Mouse (Mus musculus) C2C12 (cell line): ENCODE data around the gene Fuca1. TPM values are rescaled to one million over a fixed set of nuclear protein-coding genes. Genes with fewer than 3 reads are reported as not detected.

Experiments
- H3K27me3 ChIP-seq: one replicate; pipeline ENCODE4 v1.6.1; 2011; ENCODE audit not compliant: control insufficient read depth, insufficient read depth, insufficient read length
- H3K36me3 ChIP-seq: one replicate; pipeline ENCODE4 v1.6.1; 2011; ENCODE audit not compliant: control insufficient read depth, insufficient read depth
- H3K4me3 ChIP-seq: one replicate; pipeline ENCODE4 v1.5.1; 2011; ENCODE audit warnings: mild to moderate bottlenecking, control low read depth; ENCODE audit not compliant: poor library complexity, insufficient read depth, severe bottlenecking
- H3K79me2 ChIP-seq: one replicate; pipeline ENCODE4 v1.6.1; 2011; ENCODE audit not compliant: control insufficient read depth, insufficient read depth
- H3K79me3 ChIP-seq: one replicate; pipeline ENCODE4 v1.6.1; 2011; ENCODE audit warnings: low read depth, control low read depth
- H3ac ChIP-seq: one replicate; pipeline ENCODE3; 2011; ENCODE audit warnings: low read depth; ENCODE audit not compliant: control insufficient read depth, insufficient read length
- CEBPB ChIP-seq: IDR thresholded peaks from one replicate; pipeline ENCODE4 v1.6.1; 2011; ENCODE audit warnings: low read depth, mild to moderate bottlenecking, control low read depth, moderate library complexity
- CTCF ChIP-seq: IDR thresholded peaks from one replicate; pipeline ENCODE4 v1.5.1; 2011; ENCODE audit not compliant: control insufficient read depth, insufficient read depth, insufficient read length
- FOSL1 ChIP-seq: IDR thresholded peaks from one replicate; pipeline ENCODE4 v1.8.0; 2011; ENCODE audit warnings: mild to moderate bottlenecking, low read length; ENCODE audit not compliant: poor library complexity, insufficient read depth, severe bottlenecking
- MAX ChIP-seq: IDR thresholded peaks from one replicate; pipeline ENCODE4 v1.6.1; 2011; ENCODE audit warnings: mild to moderate bottlenecking, control low read depth
- MYOD1 ChIP-seq: IDR thresholded peaks from one replicate; pipeline ENCODE4 v1.6.1; 2011; ENCODE audit warnings: low read depth; ENCODE audit not compliant: control insufficient read depth, insufficient read length
- MYOG ChIP-seq: IDR thresholded peaks from one replicate; pipeline ENCODE4 v1.6.1; 2011; ENCODE audit not compliant: control insufficient read depth, insufficient read length; ENCODE audit errors: extremely low read depth
- USF1 ChIP-seq: IDR thresholded peaks from one replicate; pipeline ENCODE4 v1.6.1; 2011; ENCODE audit warnings: low read depth, mild to moderate bottlenecking, control low read depth, moderate library complexity
- polyA plus RNA-seq: library from polyadenylated mRNA; unstranded; fragments of >200 nt; fragmentation: generic; extraction: Trizol; gene quantifications from one replicate; pipeline ENCODE4 v1.2.1, GENCODE M21; 2012; ENCODE audit warnings: missing spikeins

Gene Fuca1
- polyA plus RNA-seq, 1 experiment: 26.8 TPM

- Histone ChIP-seq H3K79me2 (no peaks in the 10 kb centered on the region), H3K4me3 (no peak overlapping the region), H3ac (no peak overlapping the region), H3K36me3 (no peaks in the 10 kb centered on the region), H3K27me3 (peaks cover 9% of the 10 kb centered on the region), H3K79me3 (no peaks in the 10 kb centered on the region)
- no peak for TF ChIP-seq CEBPB
- no peak for TF ChIP-seq MYOG
These were observed 34.4 kb upstream of the Fuca1 start for GRCm38 (mm10) chr4:135886184-135886583.

- Histone ChIP-seq H3K27me3 (no peaks in the 10 kb centered on the region), H3ac (no peak overlapping the region), H3K36me3 (no peaks in the 10 kb centered on the region), H3K79me3 (no peaks in the 10 kb centered on the region), H3K4me3 (no peak overlapping the region), H3K79me2 (no peaks in the 10 kb centered on the region)
- TF ChIP-seq FOSL1 (no peak), MYOG (no peak), USF1 (no peak), MAX (no peak), CTCF (no peak), CEBPB (no peak), MYOD1 (no peak)
These were observed 32.0 kb upstream of the Fuca1 start for GRCm38 (mm10) chr4:135888448-135889057.

GRCm38 (mm10) chr4:135889146-135889883 is 31.2 kb upstream of the Fuca1 start:
- Histone ChIP-seq H3K27me3 (peaks cover 3% of the 10 kb centered on the region), H3K79me3 (no peaks in the 10 kb centered on the region), H3K36me3 (no peaks in the 10 kb centered on the region), H3K79me2 (no peaks in the 10 kb centered on the region), H3ac (no peak overlapping the region), H3K4me3 (no peak overlapping the region)
- no peak for TF ChIP-seq MYOG
- TF ChIP-seq CEBPB: no peak
- no peak for TF ChIP-seq MYOD1
- TF ChIP-seq USF1: no peak
- TF ChIP-seq FOSL1: no peak
- no peak for TF ChIP-seq MAX
- no peak for TF ChIP-seq CTCF

- no peaks in the 10 kb centered on the region for H3K36me3 ChIP-seq
- no peak overlapping the region for H3ac ChIP-seq
- H3K4me3 ChIP-seq: no peak overlapping the region
- H3K27me3 ChIP-seq: peaks cover 4% of the 10 kb centered on the region
- no peaks in the 10 kb centered on the region for H3K79me2 ChIP-seq
- TF ChIP-seq CTCF (peak; percentile 91), FOSL1 (no peak)
- no peaks in the 10 kb centered on the region for H3K79me3 ChIP-seq
These were observed 30.7 kb upstream of the Fuca1 start for GRCm38 (mm10) chr4:135889884-135890283.

GRCm38 (mm10) chr4:135891539-135891938 is 29.0 kb upstream of the Fuca1 start:
- H3ac ChIP-seq: no peak overlapping the region
- H3K79me3 ChIP-seq: no peaks in the 10 kb centered on the region
- TF ChIP-seq USF1: no peak
- no peak for TF ChIP-seq FOSL1
- no peak for TF ChIP-seq CEBPB
- no peak for TF ChIP-seq MYOD1
- no peak for TF ChIP-seq CTCF
- no peak for TF ChIP-seq MAX
- TF ChIP-seq MYOG: no peak
- no peaks in the 10 kb centered on the region for H3K79me2 ChIP-seq
- H3K27me3 ChIP-seq: peaks cover 4% of the 10 kb centered on the region
- H3K4me3 ChIP-seq: no peak overlapping the region
- H3K36me3 ChIP-seq: no peaks in the 10 kb centered on the region

GRCm38 (mm10) chr4:135892884-135893283 is 27.7 kb upstream of the Fuca1 start:
- no peak for TF ChIP-seq MYOG
- no peak for TF ChIP-seq MYOD1
- TF ChIP-seq USF1: no peak
- no peak for TF ChIP-seq CTCF
- no peak for TF ChIP-seq CEBPB
- no peak for TF ChIP-seq FOSL1
- no peak for TF ChIP-seq MAX
- Histone ChIP-seq H3K36me3 (no peaks in the 10 kb centered on the region), H3K27me3 (peaks cover 4% of the 10 kb centered on the region), H3K4me3 (no peak overlapping the region), H3K79me3 (no peaks in the 10 kb centered on the region), H3ac (no peak overlapping the region), H3K79me2 (no peaks in the 10 kb centered on the region)
